Mouse (Mus musculus) embryonic fibroblast, embryonic 13.5 days (primary cell): ENCODE results near the gene Trabd2b. TPM values are rescaled to one million over a fixed set of nuclear protein-coding genes. Genes with fewer than 3 reads are reported as not detected.

Source experiments
- H3K27ac ChIP-seq: 2 replicates; pipeline ENCODE4 v1.5.1; 2012; ENCODE audit warnings: low read length, control low read depth, inconsistent platforms; ENCODE audit not compliant: insufficient read depth
- H3K4me1 ChIP-seq: 2 replicates; pipeline ENCODE4 v1.6.1; 2011; ENCODE audit warnings: low read length; ENCODE audit not compliant: control insufficient read depth, insufficient read depth
- H3K4me3 ChIP-seq: 2 replicates; pipeline ENCODE4 v1.5.1; 2011; ENCODE audit warnings: mild to moderate bottlenecking, control low read depth, low read length; ENCODE audit not compliant: insufficient read depth
- CTCF ChIP-seq: IDR thresholded peaks from 2 replicates; pipeline ENCODE4 v1.5.1; 2011; ENCODE audit warnings: mild to moderate bottlenecking, control low read depth, low read length, moderate library complexity, borderline replicate concordance; ENCODE audit not compliant: insufficient read depth
- POLR2A ChIP-seq: IDR thresholded peaks from 2 replicates; pipeline ENCODE4 v1.6.1; 2011; ENCODE audit warnings: low read depth, mild to moderate bottlenecking, control low read depth, low read length, moderate library complexity
- polyA plus RNA-seq: library from polyadenylated mRNA; stranded (reverse); fragments of >200 nt; gene quantifications from 2 replicates; pipeline ENCODE4 v1.2.4, GENCODE M21; 2011; ENCODE audit warnings: low read depth; ENCODE audit not compliant: missing spikeins, insufficient read length

Gene Trabd2b
- polyA plus RNA-seq, 1 experiment: 1.9 TPM

DNA sequence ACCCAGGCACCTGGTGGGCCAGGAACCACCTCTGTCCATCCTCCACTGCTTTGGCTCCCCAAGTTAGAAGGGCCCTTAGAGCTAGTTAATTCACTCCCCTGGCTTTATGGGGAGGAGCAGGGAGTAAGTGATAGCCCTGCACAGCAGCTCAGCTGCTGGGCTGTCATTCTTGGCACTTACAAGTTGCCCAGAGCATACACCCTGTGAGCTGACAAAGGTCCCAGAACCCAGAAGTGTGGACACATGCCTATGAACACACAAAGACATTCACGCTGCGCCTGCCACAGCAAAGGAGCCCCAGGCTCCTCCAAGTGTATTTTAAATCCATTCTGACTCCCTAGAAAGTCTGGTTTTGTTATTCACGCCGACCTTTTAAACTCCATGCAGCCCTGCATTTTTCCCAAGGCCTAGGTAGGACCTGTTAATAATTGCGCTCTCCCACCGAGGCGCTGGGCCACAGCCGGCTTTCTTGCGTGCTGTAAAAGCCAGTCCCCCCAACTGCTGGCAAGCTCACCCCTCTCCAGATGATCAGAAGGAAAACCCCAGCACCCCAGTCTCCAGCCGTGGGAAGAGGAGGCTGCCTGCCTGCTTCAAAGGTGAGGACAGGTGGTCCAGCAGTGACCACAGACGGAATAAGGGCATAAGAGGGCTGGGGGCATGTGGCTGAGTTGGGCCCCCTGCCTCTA lies 144.1 kb downstream of the Trabd2b start:
- Histone ChIP-seq H3K4me3 (no peak overlapping the region), H3K27ac (no peak overlapping the region), H3K4me1 (no peaks in the 10 kb centered on the region)
- no peak for TF ChIP-seq CTCF
- no peak for TF ChIP-seq POLR2A

DNA sequence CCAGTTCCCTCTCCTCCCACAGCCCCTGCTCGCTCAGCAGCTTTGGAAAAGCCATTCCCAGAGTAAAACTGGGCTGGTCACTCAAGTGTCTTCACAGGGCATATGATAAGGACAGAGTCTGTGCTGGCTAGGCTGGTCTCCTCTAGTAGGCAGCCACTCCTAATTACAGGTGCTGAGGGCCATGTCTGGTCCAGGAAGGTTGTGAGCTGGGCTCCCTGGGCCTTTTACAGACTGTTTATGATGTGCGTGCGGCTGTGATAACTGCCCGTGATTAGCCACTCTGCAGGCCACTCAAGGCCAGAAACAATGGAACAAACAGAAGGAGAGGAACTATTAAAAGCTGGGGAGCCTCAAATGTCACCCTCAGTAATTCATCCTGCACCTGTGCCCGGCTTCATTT lies 150.4 kb downstream of the Trabd2b start:
- H3K4me3 ChIP-seq: no peak overlapping the region
- no peak overlapping the region for H3K27ac ChIP-seq
- H3K4me1 ChIP-seq: no peaks in the 10 kb centered on the region
- no peak for TF ChIP-seq POLR2A
- no peak for TF ChIP-seq CTCF

DNA sequence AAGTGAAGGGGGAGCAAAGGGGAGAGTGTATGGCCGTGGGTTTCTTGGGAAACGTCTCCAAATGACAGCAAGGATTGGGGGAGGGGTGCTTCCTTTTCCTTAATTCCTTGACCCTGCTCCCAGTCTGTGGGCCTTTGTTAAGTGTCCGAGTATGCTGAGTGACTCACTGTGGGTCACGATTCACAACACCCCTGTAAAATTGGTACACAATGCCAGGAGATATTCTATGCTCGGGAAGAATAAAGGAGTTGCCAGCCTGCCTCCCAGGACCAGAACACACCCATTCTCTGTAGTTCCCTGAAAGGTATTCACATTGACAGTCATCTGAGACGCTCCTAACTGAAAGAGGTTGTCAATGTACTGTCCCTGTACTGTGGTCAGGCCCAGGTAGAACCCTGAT lies 151.2 kb downstream of the Trabd2b start:
- Histone ChIP-seq H3K4me1 (no peaks in the 10 kb centered on the region), H3K27ac (no peak overlapping the region), H3K4me3 (no peak overlapping the region)
- TF ChIP-seq CTCF (no peak), POLR2A (no peak)

DNA sequence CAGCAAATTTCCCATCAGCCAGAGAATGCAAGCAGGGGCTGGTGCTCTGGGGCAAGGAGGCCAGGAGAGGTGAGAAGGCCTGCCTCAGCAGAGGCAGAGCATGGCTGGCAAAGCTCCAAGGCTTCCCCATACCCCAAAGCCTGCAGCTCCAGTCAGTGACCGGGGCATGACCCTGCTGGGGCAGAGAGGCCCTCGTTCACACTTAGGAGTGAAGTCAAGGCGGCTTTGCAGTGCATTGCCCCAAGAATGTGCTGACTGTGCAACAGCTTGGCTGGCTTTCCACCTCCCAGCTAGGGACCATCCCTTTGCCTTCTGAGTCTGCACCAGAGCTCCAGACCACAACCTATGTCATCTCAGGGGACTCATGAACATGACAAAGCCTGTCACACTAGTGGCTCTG lies 152.0 kb downstream of the Trabd2b start:
- H3K27ac ChIP-seq: no peak overlapping the region
- TF ChIP-seq CTCF (no peak), POLR2A (no peak)
- no peaks in the 10 kb centered on the region for H3K4me1 ChIP-seq
- H3K4me3 ChIP-seq: no peak overlapping the region

DNA sequence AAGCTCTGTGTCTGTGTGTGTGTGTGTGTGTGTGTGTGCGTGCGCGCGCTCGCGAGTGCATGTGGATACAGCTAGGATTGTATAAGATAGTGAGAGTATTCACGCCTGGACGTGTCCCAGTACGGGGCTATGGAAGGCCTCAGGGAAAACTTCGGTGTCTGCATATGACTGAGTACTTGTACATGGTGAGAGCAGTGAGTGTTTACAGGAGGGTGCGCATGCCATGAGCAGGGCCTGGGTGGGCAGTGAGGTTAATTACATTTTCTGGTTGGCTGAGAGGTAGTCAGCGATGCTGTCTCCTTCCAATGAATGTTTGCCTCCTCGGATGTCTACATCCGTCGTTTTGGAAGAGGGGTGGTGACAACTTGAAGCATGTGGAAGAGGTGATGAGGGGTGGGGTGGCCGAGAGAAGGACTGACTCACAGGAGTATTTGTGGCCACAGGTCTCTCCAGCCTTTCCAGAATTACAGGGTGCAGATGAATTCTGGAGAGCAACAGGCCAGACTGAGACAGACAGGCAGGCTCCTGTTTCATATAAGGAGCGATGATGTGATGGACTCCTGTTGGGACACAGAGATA lies 154.2 kb downstream of the Trabd2b start:
- no peak overlapping the region for H3K27ac ChIP-seq
- H3K4me1 ChIP-seq: no peaks in the 10 kb centered on the region
- H3K4me3 ChIP-seq: no peak overlapping the region
- no peak for TF ChIP-seq CTCF
- no peak for TF ChIP-seq POLR2A

DNA sequence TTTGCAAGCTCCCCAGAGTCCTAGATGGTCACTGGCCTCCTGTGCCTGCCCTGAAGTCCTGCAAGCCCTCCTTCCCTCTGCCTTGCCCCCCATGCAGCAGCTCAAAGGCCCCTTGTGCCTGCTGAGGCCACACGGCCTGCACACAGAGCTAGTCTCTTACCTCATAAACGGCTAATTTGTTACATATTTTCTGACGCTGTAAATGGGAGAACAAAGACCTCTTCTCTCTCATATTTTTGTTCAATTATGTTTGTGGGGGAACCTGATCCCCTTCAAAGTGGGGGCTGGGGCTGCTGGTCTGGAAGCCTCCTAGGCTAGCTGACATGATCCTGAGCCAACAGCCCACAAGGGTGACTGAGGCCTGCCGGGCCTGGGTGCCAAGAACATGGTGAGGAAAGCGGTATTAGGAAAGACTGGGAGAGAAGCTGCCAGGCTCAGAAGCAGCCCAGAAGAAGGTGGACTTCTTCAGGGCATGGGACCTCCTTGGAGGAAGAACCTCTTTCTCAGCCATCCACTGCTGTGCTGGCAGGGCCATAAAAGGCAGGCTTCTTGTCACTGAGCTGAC lies 157.7 kb downstream of the Trabd2b start:
- Histone ChIP-seq H3K4me1 (no peaks in the 10 kb centered on the region), H3K4me3 (no peak overlapping the region), H3K27ac (no peak overlapping the region)
- no peak for TF ChIP-seq POLR2A
- TF ChIP-seq CTCF: no peak

DNA sequence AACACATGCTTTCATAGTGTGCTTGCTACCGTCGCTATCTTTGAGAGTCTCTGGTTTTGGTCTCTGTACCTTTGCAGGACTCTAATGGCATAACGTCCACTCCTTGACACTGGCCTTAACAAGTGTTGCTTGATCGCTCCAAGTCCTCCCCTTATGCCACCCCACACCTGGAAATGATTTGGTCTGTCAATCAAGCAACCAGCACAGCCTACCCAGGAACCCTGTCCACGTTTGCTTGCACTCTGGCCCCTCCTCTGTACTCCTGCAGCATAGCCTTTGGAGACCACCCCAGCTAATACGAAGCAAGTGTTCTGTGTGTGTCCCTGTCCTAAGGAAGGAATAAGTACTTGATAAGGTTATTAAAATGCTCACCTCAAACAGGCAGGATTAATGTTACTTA lies 161.1 kb downstream of the Trabd2b start:
- no peak for TF ChIP-seq POLR2A
- TF ChIP-seq CTCF: no peak
- no peak overlapping the region for H3K27ac ChIP-seq

DNA sequence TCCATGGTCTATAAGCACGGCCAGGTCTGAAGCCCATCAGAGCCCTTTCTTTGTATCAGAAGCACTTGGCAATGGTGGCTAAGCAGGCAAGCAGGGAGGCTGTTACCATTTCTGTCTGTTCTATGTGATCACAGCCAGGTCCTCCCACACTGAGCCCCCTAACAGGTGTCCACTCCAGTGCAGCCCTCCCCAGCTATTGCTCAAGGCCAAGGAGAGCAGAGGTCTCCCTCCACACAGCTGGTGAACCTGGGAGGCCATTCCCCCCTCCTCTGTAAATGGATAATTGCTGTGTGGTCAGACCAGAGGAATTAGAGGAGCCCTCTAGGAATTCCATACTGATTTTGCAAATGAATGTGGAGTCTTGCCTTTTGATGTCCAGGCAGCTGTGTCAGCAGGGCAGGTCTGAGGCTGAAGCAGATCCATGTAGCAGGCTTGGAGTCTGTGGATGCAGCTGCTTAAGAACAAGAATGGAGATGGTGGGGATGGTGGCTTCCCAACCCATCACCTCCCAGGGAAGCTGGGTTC lies 161.6 kb downstream of the Trabd2b start:
- H3K4me1 ChIP-seq: no peaks in the 10 kb centered on the region
- TF ChIP-seq CTCF (no peak), POLR2A (no peak)
- H3K4me3 ChIP-seq: no peak overlapping the region
- H3K27ac ChIP-seq: no peak overlapping the region

More for the DNA sequence above, 161.1 kb downstream of the Trabd2b start:
- no peak overlapping the region for H3K4me3 ChIP-seq
- no peaks in the 10 kb centered on the region for H3K4me1 ChIP-seq

DNA sequence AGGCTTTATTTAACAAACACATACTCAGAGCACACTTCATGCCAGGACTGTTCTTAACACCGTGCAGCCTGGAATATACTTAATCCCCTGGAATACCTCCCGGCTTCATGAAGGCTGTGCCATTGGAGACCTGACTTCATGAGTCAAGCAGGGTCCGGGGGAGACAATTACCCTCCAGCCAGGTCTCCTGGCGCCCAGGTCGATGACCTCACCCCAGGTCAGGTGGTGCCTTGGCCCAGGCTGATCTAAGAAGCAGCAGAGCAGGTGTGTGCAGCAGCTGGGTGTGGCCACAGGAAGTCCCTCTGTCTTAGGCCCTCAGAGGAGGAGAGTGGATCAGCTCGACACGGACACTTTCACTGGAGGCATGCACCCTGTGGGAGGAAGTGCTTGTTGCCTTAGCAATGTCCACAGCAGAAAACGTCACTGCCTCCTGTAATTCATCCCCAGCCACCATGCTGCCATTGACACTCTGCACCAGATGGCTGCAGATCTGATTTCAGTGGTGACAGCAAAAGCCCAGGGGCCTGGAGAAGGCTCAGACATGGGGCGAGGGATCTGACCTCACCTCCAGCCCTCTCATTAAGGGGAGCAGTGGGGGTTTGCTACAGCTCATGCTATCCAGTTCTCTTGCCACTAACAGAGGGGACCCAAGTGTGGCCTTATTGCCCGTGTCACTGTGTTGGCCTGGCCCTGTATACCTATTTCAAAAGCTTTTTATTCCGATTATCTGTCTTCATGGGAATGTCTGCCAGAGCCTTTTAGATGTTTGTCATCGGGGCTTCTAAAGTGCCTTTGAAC lies 171.8 kb downstream of the Trabd2b start:
- Histone ChIP-seq H3K27ac (no peak overlapping the region), H3K4me1 (no peaks in the 10 kb centered on the region)
- TF ChIP-seq POLR2A (no peak), CTCF (no peak)

DNA sequence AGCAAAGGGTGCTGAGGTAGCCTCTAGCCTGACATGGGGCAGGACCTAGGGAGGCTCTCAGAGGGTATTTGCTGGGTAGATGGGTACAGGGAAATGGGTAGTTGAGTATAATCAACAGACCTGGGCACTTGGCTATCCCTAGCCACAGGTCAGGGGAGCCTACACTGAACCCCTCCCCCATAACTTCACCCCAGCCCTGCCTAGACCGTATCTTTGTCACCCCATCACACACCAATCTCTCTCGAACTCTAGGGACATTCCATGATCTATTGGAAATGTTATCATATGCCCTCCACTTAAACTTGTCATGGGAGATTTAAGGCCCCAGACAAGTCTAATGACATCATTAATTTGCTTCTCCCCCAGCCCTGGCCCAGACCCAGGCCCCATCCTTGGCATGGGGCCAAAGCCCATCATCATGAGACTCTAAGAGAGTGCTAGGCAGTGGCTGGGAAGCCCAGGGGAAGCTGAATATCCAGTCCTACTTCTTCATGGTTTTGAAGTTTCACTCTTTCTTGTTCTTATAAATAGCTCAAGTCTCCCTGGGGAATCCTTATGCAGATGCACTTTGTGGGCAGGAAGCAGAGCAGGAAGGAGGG lies 177.1 kb downstream of the Trabd2b start:
- TF ChIP-seq CTCF (no peak), POLR2A (no peak)
- no peaks in the 10 kb centered on the region for H3K4me1 ChIP-seq
- H3K4me3 ChIP-seq: no peak overlapping the region
- no peak overlapping the region for H3K27ac ChIP-seq

More for the DNA sequence above, 171.8 kb downstream of the Trabd2b start:
- H3K4me3 ChIP-seq: no peak overlapping the region
